Mouse (Mus musculus) intestine, embryonic 16.5 days (tissue): ENCODE results near the gene Sema3a. TPM values are rescaled to one million over a fixed set of nuclear protein-coding genes. Genes with fewer than 3 reads are reported as not detected.
"Not testable (repeated sequence)": the region's sequence is repeated elsewhere in the genome, so short reads cannot be mapped to it uniquely, and the experiment has no call there.

Experiments
- ATAC-seq: fragments of 200-750 bp; cut with Nextera tagmentation; 2 replicates; pipeline ENCODE4 v1.8.0; 2017; ENCODE audit warnings: moderate TSS enrichment, moderate library complexity
- H3K27ac ChIP-seq: fragments of 300-500 bp; sonication (generic); 2 replicates; pipeline ENCODE4 v1.5.1; 2014; ENCODE audit warnings: mild to moderate bottlenecking, low read length
- H3K27me3 ChIP-seq: fragments of 300-500 bp; sonication (generic); replicated peaks from 2 replicates; pipeline ENCODE4 v1.6.1; 2014; ENCODE audit warnings: low read length, control low read depth, mixed read lengths; ENCODE audit not compliant: control insufficient read depth, insufficient read depth
- H3K36me3 ChIP-seq: fragments of 300-500 bp; sonication (generic); 2 replicates; pipeline ENCODE4 v1.6.1; 2014; ENCODE audit warnings: low read length, control low read depth; ENCODE audit not compliant: control insufficient read depth, insufficient read depth
- H3K4me1 ChIP-seq: fragments of 300-500 bp; sonication (generic); 2 replicates; pipeline ENCODE4 v1.6.1; 2014; ENCODE audit warnings: low read length, control low read depth, mixed read lengths; ENCODE audit not compliant: control insufficient read depth, insufficient read depth
- H3K4me2 ChIP-seq: fragments of 300-500 bp; sonication (generic); 2 replicates; pipeline ENCODE4 v1.6.1; 2014; ENCODE audit warnings: low read depth, low read length, control low read depth
- H3K4me3 ChIP-seq: fragments of 300-500 bp; sonication (generic); 2 replicates; pipeline ENCODE4 v1.5.1; 2014; ENCODE audit warnings: mild to moderate bottlenecking, low read length
- H3K9ac ChIP-seq: fragments of 300-500 bp; sonication (generic); 2 replicates; pipeline ENCODE4 v1.6.1; 2014; ENCODE audit warnings: low read depth, low read length
- H3K9me3 ChIP-seq: fragments of 300-500 bp; sonication (generic); 2 replicates; pipeline ENCODE4 v1.6.1; 2016; ENCODE audit warnings: low read length, control low read depth; ENCODE audit not compliant: control insufficient read depth
- WGBS: fragments of 180-500 bp; shearing (Covaris S2); extraction: QIAGEN DNeasy Blood & Tissue Kit; methylation state at CpG from one replicate; pipeline ENCODE4 v1.1.7; 2014; 5-methylcytosine and 5-hydroxymethylcytosine counted together
- polyA plus RNA-seq: library from polyadenylated mRNA; unstranded; fragments of >200 nt; fragmentation: Nextera tagmentation; extraction: Ambion mirVana; gene quantifications from 2 replicates; pipeline ENCODE4 v1.2.1, GENCODE M21; 2015

Gene Sema3a
- polyA plus RNA-seq, 1 experiment from 2014 or later: 11.1 TPM

DNA sequence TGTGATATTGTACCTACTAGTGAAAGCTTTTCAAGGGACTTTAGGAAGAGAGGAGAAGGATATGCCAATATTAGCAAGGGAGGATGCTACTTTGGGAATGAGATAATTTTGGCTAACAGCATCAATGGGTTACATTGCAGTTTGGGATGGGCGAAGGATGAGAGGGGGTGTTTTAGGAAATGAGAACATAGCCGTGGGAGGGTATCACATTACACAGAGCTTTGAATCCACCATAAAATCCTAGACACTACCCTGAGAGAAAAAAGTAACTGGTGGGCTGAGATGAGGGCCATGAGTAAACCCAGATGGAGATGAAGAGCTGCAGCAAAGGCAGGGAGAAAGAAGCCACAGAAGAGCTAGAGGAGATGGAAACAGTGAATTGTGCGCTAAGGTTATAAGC, 370.8 kb downstream of the Sema3a start:
- 84% methylated on average over 3 of the region's 3 CpGs for WGBS
- not testable (repeated sequence) for H3K36me3 ChIP-seq, H3K4me2 ChIP-seq, H3K27me3 ChIP-seq, H3K4me3 ChIP-seq, H3K4me1 ChIP-seq, ATAC-seq, H3K9ac ChIP-seq, H3K27ac ChIP-seq, H3K9me3 ChIP-seq

DNA sequence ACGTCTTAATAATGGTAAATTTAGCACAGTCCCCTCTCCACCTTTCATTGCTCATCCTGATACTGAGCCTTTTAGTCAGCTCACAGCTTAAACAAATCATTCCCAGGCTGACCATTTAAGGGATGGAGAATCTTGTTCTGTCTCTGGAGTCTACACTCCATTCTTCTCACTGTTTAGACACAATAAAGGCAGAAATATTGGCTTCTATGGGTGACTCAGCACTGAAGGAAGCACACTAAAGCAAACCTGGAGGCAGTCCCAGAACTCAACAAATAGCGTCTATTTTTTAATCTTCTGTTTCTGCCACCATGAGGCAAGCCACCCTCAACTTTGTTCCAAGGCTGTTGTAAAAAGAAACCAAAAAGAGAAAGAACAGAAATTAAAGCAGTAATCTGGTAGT, 374.6 kb downstream of the Sema3a start:
- no peaks in the 10 kb centered on the region for H3K36me3 ChIP-seq
- WGBS: 57% methylated on average over 2 of the region's 2 CpGs
- H3K4me2 ChIP-seq: no peak overlapping the region
- H3K27ac ChIP-seq: no peak overlapping the region
- H3K27me3 ChIP-seq: no peaks in the 10 kb centered on the region
- no peak overlapping the region for H3K9ac ChIP-seq
- no peaks in the 10 kb centered on the region for H3K9me3 ChIP-seq
- ATAC-seq: no peak
- no peaks in the 10 kb centered on the region for H3K4me1 ChIP-seq
- no peak overlapping the region for H3K4me3 ChIP-seq

DNA sequence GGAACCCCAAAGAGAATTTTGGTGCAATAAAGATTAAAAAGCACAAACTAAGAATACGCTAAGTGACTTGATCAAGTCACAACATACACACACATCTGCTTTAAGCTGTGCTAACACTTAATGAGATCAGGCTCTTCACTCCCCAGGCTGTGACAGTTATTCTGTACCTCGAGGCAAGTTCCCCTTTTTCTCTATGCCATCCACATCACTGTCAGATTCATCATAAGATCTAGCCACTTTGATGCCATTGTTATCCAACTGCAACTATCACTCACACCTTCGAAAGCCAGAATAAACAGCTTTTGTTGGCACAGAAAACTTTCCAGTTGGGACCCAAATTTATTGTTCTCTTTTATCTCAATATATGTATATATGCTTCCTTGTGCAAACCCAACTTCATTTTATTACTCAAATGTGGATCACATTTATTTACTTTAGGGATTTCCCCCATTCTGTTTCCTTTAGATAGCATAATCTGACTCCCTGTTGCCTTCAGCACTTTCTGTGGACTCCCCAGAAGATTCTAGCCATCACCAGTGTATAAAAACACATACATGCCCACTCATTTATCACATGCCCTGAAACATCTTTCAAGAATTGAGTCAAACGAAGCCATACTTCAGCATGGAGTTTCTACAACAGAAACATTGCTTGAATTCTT, 380.8 kb downstream of the Sema3a start:
- H3K36me3 ChIP-seq: no peaks in the 10 kb centered on the region

DNA sequence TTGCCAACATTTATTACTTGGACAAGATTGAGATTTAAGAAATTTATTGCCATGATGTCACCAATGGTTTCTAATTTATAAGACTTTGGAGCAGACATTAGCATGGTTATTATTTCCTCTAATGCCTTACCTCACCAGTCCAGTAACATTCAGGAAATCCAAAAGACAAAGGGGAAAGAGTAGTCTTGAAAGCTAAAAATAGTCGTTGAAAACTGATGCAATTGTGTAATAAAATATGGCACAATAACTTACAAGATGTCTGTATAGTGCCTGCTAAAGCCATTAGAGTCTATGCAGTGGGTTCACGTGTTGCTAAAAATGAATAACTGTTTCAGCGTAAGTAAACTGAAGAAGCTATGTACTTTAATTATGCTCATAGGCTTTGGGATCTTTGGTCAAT, 383.9 kb downstream of the Sema3a start:
- Histone ChIP-seq H3K4me3 (no peak overlapping the region), H3K9me3 (no peaks in the 10 kb centered on the region), H3K27me3 (no peaks in the 10 kb centered on the region), H3K27ac (no peak overlapping the region), H3K9ac (no peak overlapping the region), H3K4me2 (no peak overlapping the region), H3K4me1 (no peaks in the 10 kb centered on the region), H3K36me3 (no peaks in the 10 kb centered on the region)
- 74% methylated on average over 3 of the region's 3 CpGs for WGBS
- ATAC-seq: no peak

More for the DNA sequence above, 380.8 kb downstream of the Sema3a start:
- Histone ChIP-seq H3K27ac (no peak overlapping the region), H3K4me3 (no peak overlapping the region), H3K9me3 (no peaks in the 10 kb centered on the region), H3K4me1 (no peaks in the 10 kb centered on the region), H3K4me2 (no peak overlapping the region), H3K9ac (no peak overlapping the region), H3K27me3 (no peaks in the 10 kb centered on the region)
- 50% methylated on average over 4 of the region's 4 CpGs for WGBS
- no peak for ATAC-seq

DNA sequence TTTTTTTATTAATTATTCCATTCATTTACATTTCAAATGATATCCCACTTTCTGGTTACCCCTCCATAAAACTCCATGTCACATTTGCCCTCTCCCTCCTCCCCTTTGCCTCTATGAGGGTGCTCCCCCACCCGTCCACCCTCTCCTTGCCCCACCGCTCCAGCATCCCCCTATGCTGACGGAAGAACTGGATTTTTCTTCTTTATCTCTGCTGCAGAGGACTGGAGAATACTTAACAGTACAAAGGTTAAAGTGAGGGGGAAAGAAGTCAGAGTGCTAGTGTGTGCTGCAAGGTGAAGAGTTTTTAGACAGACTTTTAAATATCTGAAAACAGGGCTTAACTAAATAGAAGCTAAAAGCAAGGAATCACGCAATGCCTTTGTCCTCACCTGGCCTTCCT, 391.8 kb downstream of the Sema3a start:
- Histone ChIP-seq H3K9me3 (no peaks in the 10 kb centered on the region), H3K9ac (no peak overlapping the region), H3K36me3 (no peaks in the 10 kb centered on the region), H3K4me3 (no peak overlapping the region), H3K27ac (no peak overlapping the region), H3K27me3 (no peaks in the 10 kb centered on the region), H3K4me2 (no peak overlapping the region), H3K4me1 (no peaks in the 10 kb centered on the region)
- no peak for ATAC-seq
- 86% methylated on average over 4 of the region's 4 CpGs for WGBS

DNA sequence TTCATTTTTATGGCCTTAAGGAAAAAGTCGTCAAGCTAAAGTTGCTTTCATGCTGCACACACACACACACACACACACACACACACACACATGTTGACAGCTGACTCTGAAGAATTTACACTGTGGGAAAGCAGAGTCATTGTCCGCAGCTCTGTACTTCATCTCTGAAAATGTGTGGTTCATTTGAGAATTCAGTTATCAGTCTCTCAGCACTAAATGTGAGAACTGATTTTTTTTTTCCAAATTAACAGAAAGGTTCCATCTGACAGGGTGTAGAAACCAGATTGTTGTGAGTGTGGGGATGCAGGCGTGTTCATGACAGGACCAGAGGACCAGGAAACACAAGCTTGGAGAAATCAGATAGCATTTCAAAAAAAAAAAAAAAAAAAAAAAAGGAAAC, 400.4 kb downstream of the Sema3a start:
- ATAC-seq: no peak
- H3K27ac ChIP-seq: no peak overlapping the region
- H3K36me3 ChIP-seq: no peaks in the 10 kb centered on the region
- no peak overlapping the region for H3K4me2 ChIP-seq
- no peak overlapping the region for H3K4me3 ChIP-seq
- 70% methylated on average over 3 of the region's 3 CpGs for WGBS
- H3K9me3 ChIP-seq: no peaks in the 10 kb centered on the region
- H3K9ac ChIP-seq: no peak overlapping the region
- H3K4me1 ChIP-seq: no peaks in the 10 kb centered on the region
- no peaks in the 10 kb centered on the region for H3K27me3 ChIP-seq

DNA sequence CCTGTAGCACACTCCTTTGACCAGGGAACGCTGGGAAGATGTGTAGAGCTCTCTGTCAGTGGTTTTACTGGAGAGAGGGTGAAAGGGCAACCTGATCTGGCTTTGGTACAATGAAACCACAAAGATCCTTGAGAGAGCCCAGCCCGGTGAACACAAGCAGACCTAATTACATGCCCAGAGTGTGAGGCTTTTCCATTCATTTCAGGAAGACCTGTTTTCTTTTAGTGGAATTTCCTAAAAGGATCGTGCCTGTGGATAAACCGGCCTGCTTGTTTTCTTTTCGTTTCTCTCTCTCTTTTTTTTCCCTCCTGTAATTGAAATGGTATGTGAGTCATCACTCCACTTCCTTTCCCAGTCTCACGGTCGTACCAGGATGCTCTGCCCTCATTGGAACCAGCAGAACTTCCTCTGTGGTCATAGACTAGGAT, 401.8 kb downstream of the Sema3a start:
- Histone ChIP-seq H3K4me3 (no peak overlapping the region), H3K27me3 (no peaks in the 10 kb centered on the region), H3K4me1 (no peaks in the 10 kb centered on the region), H3K4me2 (no peak overlapping the region), H3K9ac (no peak overlapping the region), H3K9me3 (no peaks in the 10 kb centered on the region), H3K36me3 (no peaks in the 10 kb centered on the region), H3K27ac (no peak overlapping the region)
- 43% methylated on average over 7 of the region's 7 CpGs for WGBS
- no peak for ATAC-seq

DNA sequence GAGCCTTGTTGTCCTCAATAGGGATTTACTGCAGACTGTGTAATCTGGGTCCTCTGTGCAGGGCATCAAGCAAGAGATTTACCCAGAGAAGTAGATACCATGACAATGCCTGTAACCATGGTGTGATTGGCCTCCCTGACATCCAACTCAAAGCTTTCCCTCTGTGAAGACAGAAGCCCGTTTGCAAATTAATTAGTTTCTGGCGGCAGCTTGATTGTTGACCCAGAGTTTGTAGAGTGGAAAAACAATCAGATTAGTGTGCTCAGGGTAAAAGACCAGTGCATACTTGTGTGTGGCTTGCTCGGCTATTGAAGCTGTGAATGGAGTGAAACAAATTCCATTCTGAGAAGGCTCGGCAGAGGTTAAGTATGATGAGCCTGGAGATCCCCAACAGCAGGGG, 404.0 kb downstream of the Sema3a start:
- no peak overlapping the region for H3K4me2 ChIP-seq
- 30% methylated on average over 4 of the region's 4 CpGs for whole genome bisulfite sequencing
- H3K4me1 ChIP-seq: no peaks in the 10 kb centered on the region
- H3K27me3 ChIP-seq: no peaks in the 10 kb centered on the region
- H3K9ac ChIP-seq: no peak overlapping the region
- no peak for ATAC-seq
- no peaks in the 10 kb centered on the region for H3K36me3 ChIP-seq
- no peak overlapping the region for H3K4me3 ChIP-seq
- no peak overlapping the region for H3K27ac ChIP-seq
- H3K9me3 ChIP-seq: no peaks in the 10 kb centered on the region

DNA sequence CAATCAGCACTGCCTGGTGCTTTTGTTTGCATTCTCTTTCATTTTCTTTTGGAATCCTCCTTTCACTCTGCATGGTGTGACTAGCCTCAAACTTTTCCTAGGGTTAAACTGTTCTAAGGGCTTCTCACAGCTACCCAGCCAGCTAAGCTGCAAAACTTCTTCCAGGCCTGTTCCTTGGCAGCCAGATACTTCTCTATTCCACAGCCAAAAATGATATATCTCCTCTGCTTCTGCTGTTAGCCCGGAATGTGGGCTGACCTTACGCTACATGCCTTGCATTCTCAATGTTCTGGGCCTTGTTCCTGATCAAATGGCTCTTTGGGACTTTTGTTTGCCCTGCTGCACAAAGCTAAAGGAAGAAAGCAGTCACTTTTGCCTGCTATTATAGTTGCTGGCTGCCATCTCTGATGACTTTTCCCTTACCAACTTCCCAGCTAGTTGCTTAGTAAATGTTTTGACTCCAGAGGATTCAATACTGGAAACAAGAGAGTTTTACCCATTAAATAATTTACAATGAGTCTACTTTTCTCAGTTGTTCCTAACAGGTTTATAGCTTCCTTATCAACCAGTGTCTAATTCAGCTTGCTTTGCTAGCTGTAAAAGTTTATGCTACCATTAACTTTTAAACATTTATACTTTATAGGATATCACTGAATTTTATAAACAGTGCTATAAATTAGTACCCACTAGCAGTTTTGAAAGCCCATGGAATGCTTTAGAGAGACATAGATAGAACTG, 422.4 kb downstream of the Sema3a start:
- H3K4me1 ChIP-seq: peaks cover 10% of the 10 kb centered on the region
- H3K36me3 ChIP-seq: no peaks in the 10 kb centered on the region
- no peaks in the 10 kb centered on the region for H3K27me3 ChIP-seq
- H3K9ac ChIP-seq: no peak overlapping the region
- H3K9me3 ChIP-seq: no peaks in the 10 kb centered on the region
- 0 out of 2 replicates have a peak overlapping the region, but pooled peaks have one; percentile 9 for H3K4me2 ChIP-seq
- H3K4me3 ChIP-seq: no peak overlapping the region
- H3K27ac ChIP-seq: peak overlapping the region; percentile 71
- peak; percentile 64 for ATAC-seq
- 17% methylated on average over 2 of the region's 2 CpGs for WGBS
